Mouse (Mus musculus) liver, postnatal 0 days (tissue): ENCODE data around the gene Rhebl1.

Source experiments
- CTCF ChIP-seq: sonication (generic); IDR thresholded peaks from 2 replicates; pipeline ENCODE4 v1.5.1; 2016; ENCODE audit warnings: antibody characterized with exemption, low read depth
- EP300 ChIP-seq: IDR thresholded peaks from 2 replicates; pipeline ENCODE4 v1.6.1; 2016; ENCODE audit warnings: antibody characterized with exemption, low read depth, mild to moderate bottlenecking

- no peak for TF ChIP-seq CTCF
- TF ChIP-seq EP300, result peak; percentile 79
Observed at GRCm38 (mm10) chr15:98837006-98837742, 57.2 kb downstream of the Rhebl1 start.
